Mouse (Mus musculus) liver, embryonic 14.5 days (tissue): ENCODE data around the gene Ccin.

ENCODE experiments used
- CTCF ChIP-seq: IDR thresholded peaks from 2 replicates; pipeline ENCODE4 v1.5.1; 2016; ENCODE audit warnings: antibody characterized with exemption, low read depth, control low read depth
- EP300 ChIP-seq: IDR thresholded peaks from 2 replicates; pipeline ENCODE4 v1.6.1; 2016; ENCODE audit warnings: antibody characterized with exemption, low read depth

GRCm38 (mm10) chr4:43978521-43979443 is 4.5 kb upstream of the Ccin start:
- TF ChIP-seq CTCF (no peak), EP300 (no peak)
